Mouse (Mus musculus) limb, embryonic 12.5 days (tissue): ENCODE results near the gene Hoxa2. TPM values are rescaled to one million over a fixed set of nuclear protein-coding genes. Genes with fewer than 3 reads are reported as not detected.

Experiments
- ATAC-seq: fragments of 200-750 bp; cut with Nextera tagmentation; 2 replicates; pipeline ENCODE4 v1.8.0; 2017; ENCODE audit warnings: low read depth, moderate TSS enrichment; ENCODE audit not compliant: insufficient number of reproducible peaks, insufficient read depth, low FRiP score, low TSS enrichment
- H3K27ac ChIP-seq: fragments of 300-500 bp; sonication (generic); 2 replicates; pipeline ENCODE4 v1.5.1; 2016; ENCODE audit warnings: mild to moderate bottlenecking, moderate library complexity
- H3K27me3 ChIP-seq: fragments of 300-500 bp; sonication (generic); 2 replicates; pipeline ENCODE4 v1.6.1; 2016; ENCODE audit warnings: mild to moderate bottlenecking, moderate library complexity
- H3K36me3 ChIP-seq: fragments of 300-500 bp; sonication (generic); 2 replicates; pipeline ENCODE4 v1.6.1; 2016; ENCODE audit warnings: mild to moderate bottlenecking, moderate library complexity
- H3K4me1 ChIP-seq: fragments of 300-500 bp; sonication (generic); replicated peaks from 2 replicates; pipeline ENCODE4 v1.6.1; 2016
- H3K4me2 ChIP-seq: fragments of 300-500 bp; sonication (generic); 2 replicates; pipeline ENCODE4 v1.6.1; 2016; ENCODE audit warnings: mild to moderate bottlenecking, moderate library complexity
- H3K4me3 ChIP-seq: fragments of 300-500 bp; sonication (generic); replicated peaks from 2 replicates; pipeline ENCODE4 v1.5.1; 2016; ENCODE audit warnings: mild to moderate bottlenecking
- H3K9ac ChIP-seq: fragments of 300-500 bp; sonication (generic); replicated peaks from 2 replicates; pipeline ENCODE4 v1.6.1; 2016; ENCODE audit warnings: mild to moderate bottlenecking, moderate library complexity
- H3K9me3 ChIP-seq: fragments of 300-500 bp; sonication (generic); 2 replicates; pipeline ENCODE4 v1.6.1; 2016; ENCODE audit warnings: mild to moderate bottlenecking, moderate library complexity
- WGBS: fragments of 180-500 bp; shearing (Covaris S2); methylation state at CpG from one replicate; pipeline ENCODE4 v1.1.7; 2016; 5-methylcytosine and 5-hydroxymethylcytosine counted together
- polyA plus RNA-seq: library from polyadenylated mRNA; unstranded; fragments of >200 nt; fragmentation: Nextera tagmentation; extraction: Ambion mirVana; gene quantifications from 2 replicates; pipeline ENCODE4 v1.2.1, GENCODE M21; 2016

Gene Hoxa2
- polyA plus RNA-seq, 1 experiment from 2014 or later: 1.8 TPM

DNA sequence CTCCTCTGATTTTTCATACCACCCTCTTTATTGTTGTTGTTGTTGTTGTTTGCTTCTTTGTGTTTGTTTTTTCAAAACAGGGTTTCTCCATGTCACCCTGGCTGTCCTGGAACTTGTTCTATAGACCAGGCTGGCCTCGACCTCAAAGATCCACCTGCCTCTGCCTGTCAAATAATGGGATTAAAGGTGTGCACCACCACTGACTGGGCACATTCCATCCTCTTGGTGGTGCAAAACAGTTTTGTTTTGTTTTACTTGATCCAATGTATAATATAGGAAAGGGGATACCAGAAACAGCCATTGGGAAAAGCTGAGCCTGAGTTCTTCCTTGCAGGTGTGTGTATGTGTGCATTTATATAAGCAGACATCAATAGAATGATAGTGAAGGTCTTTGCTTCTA, 21.9 kb upstream of the Hoxa2 start:
- H3K4me1 ChIP-seq: peaks cover 80% of the 10 kb centered on the region
- no peak overlapping the region for H3K27ac ChIP-seq
- peaks cover 84% of the 10 kb centered on the region for H3K27me3 ChIP-seq
- no peaks in the 10 kb centered on the region for H3K9me3 ChIP-seq
- no peak overlapping the region for H3K4me3 ChIP-seq
- no peak overlapping the region for H3K9ac ChIP-seq
- no peak overlapping the region for H3K4me2 ChIP-seq
- peaks cover 11% of the 10 kb centered on the region for H3K36me3 ChIP-seq
- no peak for ATAC-seq
- WGBS: 45% methylated on average over 1 of the region's 1 CpGs

DNA sequence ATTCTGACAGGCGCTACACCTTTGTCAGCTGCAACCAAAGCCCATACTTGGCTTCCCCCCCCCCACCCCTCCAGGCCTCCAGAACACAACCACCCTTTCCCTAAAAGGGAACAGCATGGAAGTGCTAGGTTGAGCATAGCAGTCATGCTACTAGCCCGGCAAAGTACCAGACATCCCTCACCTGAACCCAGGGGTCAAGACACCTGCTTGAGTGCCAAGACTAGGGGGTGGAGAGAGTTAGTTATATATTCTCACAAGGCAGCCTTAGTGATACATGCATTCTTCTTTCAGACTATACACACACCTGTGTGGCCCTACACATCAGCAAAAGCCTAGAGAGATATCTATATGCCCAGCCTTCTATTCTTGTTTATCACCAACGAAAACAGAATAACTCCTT, 21.2 kb upstream of the Hoxa2 start:
- ATAC-seq: no peak
- peaks cover 15% of the 10 kb centered on the region for H3K36me3 ChIP-seq
- H3K4me2 ChIP-seq: no peak overlapping the region
- no peak overlapping the region for H3K4me3 ChIP-seq
- H3K9ac ChIP-seq: no peak overlapping the region
- peaks cover 78% of the 10 kb centered on the region for H3K4me1 ChIP-seq
- no peak overlapping the region for H3K27ac ChIP-seq
- no peaks in the 10 kb centered on the region for H3K9me3 ChIP-seq
- H3K27me3 ChIP-seq: peaks cover 87% of the 10 kb centered on the region
- WGBS: 26% methylated on average over 3 of the region's 3 CpGs

DNA sequence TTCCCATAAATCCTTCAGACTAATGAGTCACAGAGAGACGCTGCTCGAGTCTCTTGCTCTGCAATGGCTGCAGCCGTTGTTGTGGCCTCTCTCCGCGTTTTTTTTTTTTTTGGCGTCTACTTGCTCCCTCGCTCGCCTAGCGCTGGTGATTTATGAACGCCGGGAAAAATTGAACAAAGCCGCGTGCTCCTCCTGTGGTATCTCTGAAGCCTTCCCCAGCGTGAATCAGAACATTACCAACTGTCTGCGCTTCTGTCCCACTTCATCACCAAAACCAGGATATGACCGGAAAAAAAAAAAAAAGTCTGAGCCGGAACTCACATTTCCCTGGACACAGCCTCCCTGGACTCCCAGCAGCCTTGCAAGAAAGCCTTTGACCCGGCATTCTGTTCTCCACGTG, 20.6 kb upstream of the Hoxa2 start:
- 3% methylated on average over 19 of the region's 19 CpGs for WGBS
- H3K27ac ChIP-seq: no peak overlapping the region
- no peak for ATAC-seq
- peak overlapping the region; percentile 26 for H3K4me2 ChIP-seq
- no peaks in the 10 kb centered on the region for H3K9me3 ChIP-seq
- no peak overlapping the region for H3K9ac ChIP-seq
- H3K27me3 ChIP-seq: peaks cover 87% of the 10 kb centered on the region
- peaks cover 78% of the 10 kb centered on the region for H3K4me1 ChIP-seq
- peaks cover 15% of the 10 kb centered on the region for H3K36me3 ChIP-seq
- 0 out of 2 replicates have a peak overlapping the region, but pooled peaks have one; percentile 4 for H3K4me3 ChIP-seq

DNA sequence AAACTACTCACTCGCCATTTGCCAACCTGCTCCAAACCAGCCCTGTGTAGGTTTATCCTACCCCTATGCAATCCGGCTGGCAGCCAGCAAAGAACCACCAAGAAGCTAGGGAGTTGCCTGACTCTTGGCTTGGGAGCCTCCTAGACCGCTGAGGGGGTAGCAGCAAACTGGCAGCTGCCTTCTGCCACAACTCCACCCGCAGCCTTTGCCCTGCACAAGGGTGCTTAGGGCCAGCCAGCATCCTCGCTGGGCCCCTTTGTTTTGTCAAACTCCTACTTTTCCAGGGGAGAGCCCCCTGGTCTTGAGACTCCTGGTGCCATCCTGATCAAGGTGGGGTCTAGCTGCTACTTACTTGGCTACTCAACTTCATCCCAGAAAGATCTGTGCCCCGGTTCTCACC, 20.0 kb upstream of the Hoxa2 start:
- 22% methylated on average over 6 of the region's 6 CpGs for WGBS
- peaks cover 12% of the 10 kb centered on the region for H3K36me3 ChIP-seq
- no peak overlapping the region for H3K27ac ChIP-seq
- H3K27me3 ChIP-seq: peaks cover 87% of the 10 kb centered on the region
- ATAC-seq: no peak
- H3K9ac ChIP-seq: no peak overlapping the region; the same call in 1 of the 2 replicates
- H3K4me1 ChIP-seq: peaks cover 78% of the 10 kb centered on the region
- H3K4me3 ChIP-seq: no peak overlapping the region
- peak overlapping the region; percentile 26; the same call in 1 of the 2 replicates for H3K4me2 ChIP-seq
- no peaks in the 10 kb centered on the region for H3K9me3 ChIP-seq

DNA sequence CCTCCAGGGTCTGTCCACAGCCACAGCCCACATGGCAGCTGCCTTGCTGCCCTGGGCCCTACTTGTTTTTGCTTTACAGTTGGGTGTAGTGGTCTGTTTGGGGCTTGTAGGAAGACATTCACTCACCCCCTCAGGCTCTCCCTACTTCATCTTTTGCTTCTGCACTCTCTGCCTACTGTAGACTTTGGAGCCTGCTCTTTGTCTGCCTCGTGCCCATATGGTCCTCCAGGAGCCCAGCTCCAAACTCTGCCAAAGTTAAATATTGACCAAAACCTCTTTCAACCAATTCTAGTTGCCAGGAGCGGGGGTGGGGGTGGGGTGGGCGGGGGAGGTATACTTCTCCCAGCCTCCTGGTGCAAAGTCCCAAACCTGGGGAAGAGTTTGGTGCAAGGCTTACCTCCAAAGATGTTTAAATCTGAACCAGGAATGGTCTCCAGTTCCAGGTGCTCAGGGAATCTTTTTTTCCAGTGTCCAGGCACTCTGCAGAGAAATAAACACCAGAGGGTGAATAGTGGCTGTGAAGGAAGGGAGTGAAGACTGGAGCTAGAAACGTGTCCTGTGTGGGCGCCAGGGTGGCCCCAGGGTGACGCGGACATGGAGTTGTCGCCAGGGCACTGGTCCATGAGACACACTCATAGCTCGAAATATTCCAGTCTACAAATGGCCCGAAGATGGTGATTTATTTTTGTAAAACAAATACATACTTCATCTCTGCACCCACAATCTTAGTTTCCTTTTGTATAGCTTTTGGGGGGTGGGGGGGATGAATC, 18.9 kb upstream of the Hoxa2 start:
- ATAC-seq: no peak
- Histone ChIP-seq H3K27ac (peak overlapping the region; percentile 57), H3K4me2 (0 out of 2 replicates have a peak overlapping the region, but pooled peaks have one; percentile 0), H3K27me3 (peaks cover 88% of the 10 kb centered on the region), H3K9ac (no peak overlapping the region), H3K36me3 (peaks cover 9% of the 10 kb centered on the region; the same call in 1 of the 2 replicates), H3K4me1 (peaks cover 78% of the 10 kb centered on the region), H3K9me3 (no peaks in the 10 kb centered on the region), H3K4me3 (no peak overlapping the region)
- WGBS: 30% methylated on average over 10 of the region's 10 CpGs

DNA sequence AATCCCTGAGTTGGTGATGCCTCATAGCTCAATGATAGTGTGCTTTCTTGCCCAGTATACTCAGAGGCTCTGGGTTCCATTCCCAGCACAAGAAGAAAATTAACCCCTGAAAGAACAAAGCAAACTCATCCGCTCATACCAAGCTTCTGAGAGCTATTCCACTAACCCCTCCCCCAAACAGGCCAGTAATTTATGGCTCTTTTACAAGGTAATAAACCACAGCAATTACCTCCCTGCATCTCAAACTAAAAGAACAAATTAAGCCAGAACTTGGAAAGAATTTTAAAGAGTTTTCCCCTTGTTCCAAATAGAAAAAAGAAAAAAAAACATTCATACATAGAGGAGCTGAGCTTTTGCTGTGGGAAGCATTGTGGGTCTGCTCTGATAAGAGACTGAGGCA, 18.2 kb upstream of the Hoxa2 start:
- WGBS: 16% methylated on average over 1 of the region's 1 CpGs
- H3K9me3 ChIP-seq: no peaks in the 10 kb centered on the region
- H3K27me3 ChIP-seq: peaks cover 83% of the 10 kb centered on the region
- peak overlapping the region; percentile 57 for H3K27ac ChIP-seq
- no peak overlapping the region for H3K4me3 ChIP-seq
- H3K4me2 ChIP-seq: no peak overlapping the region
- no peak for ATAC-seq
- H3K9ac ChIP-seq: no peak overlapping the region
- H3K4me1 ChIP-seq: peaks cover 80% of the 10 kb centered on the region
- peaks cover 9% of the 10 kb centered on the region; the same call in 1 of the 2 replicates for H3K36me3 ChIP-seq

DNA sequence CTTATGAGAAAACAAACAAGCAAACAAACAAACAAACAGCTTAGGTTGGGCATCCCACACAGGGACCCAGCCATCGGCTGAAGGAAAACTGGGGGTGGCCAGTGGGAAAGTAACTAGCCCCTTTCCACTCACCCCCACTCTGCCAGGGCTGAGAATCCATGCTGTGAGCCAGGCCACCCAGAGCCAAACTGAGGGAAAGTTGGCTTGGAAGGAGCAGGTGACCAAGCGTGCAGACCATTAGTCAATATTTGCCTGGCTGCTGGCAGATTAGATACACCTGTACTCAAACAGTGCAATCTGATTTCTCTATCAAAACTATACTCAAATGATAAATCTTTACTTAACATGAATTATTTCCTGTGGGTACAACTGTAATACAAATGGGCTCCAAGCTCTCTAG, 17.4 kb upstream of the Hoxa2 start:
- no peak for ATAC-seq
- WGBS: 48% methylated on average over 2 of the region's 2 CpGs
- peaks cover 83% of the 10 kb centered on the region for H3K27me3 ChIP-seq
- no peak overlapping the region for H3K27ac ChIP-seq
- no peak overlapping the region for H3K4me2 ChIP-seq
- peaks cover 9% of the 10 kb centered on the region; the same call in 1 of the 2 replicates for H3K36me3 ChIP-seq
- peaks cover 87% of the 10 kb centered on the region for H3K4me1 ChIP-seq
- H3K9ac ChIP-seq: no peak overlapping the region
- no peaks in the 10 kb centered on the region for H3K9me3 ChIP-seq
- no peak overlapping the region for H3K4me3 ChIP-seq

DNA sequence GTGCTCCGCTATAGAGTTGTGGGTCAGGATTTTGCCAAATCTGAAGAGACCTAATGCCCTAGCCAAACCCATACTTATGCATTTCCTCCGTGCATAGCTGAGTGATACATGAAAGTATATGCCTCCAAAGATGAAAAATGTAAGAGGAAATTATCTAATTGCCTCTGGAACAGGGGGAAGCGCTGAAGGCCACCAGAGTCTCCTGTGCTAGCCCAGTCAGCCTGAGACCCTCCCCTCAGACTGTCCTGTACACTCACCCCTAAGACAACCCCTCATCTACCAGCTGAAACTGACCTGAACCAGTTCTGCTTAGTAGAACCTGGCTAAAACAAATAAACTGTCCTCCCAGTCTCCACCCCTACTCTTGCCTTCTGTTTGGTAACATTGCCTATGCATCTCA, 16.1 kb upstream of the Hoxa2 start:
- no peak for ATAC-seq
- Histone ChIP-seq H3K27ac (no peak overlapping the region), H3K4me2 (no peak overlapping the region), H3K4me1 (peaks cover 93% of the 10 kb centered on the region), H3K27me3 (peaks cover 82% of the 10 kb centered on the region), H3K9ac (no peak overlapping the region), H3K36me3 (peaks cover 9% of the 10 kb centered on the region; the same call in 1 of the 2 replicates), H3K4me3 (no peak overlapping the region), H3K9me3 (no peaks in the 10 kb centered on the region)
- WGBS: 48% methylated on average over 3 of the region's 3 CpGs

DNA sequence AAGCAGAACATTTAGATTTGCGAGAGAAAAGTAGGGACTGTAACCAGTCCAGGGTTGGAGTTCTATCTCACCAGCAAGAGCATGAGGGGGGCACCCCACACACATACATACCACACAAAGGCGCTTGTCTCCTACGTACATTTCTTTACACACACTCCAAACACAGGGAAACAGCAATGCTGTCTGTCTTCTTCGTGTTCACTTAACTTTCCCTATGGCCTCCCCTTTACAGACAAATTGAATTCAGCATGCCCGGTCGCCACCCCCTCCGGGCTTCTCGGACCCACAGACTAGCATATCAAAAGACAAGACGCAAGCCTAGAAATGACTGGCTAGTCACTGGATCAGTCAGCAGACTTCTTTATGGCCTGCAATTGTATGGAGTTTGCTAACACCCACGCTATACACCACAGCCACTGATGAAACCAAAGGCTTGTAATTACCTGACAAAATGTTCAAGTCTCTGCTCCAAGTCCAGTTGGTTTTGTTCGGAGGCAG, 15.6 kb upstream of the Hoxa2 start:
- no peak for ATAC-seq
- Histone ChIP-seq H3K4me3 (no peak overlapping the region), H3K27ac (no peak overlapping the region), H3K36me3 (peaks cover 9% of the 10 kb centered on the region; the same call in 1 of the 2 replicates), H3K4me1 (peaks cover 93% of the 10 kb centered on the region), H3K4me2 (peak overlapping the region; percentile 35), H3K9ac (no peak overlapping the region), H3K27me3 (peaks cover 82% of the 10 kb centered on the region), H3K9me3 (no peaks in the 10 kb centered on the region)
- 17% methylated on average over 11 of the region's 11 CpGs for WGBS

DNA sequence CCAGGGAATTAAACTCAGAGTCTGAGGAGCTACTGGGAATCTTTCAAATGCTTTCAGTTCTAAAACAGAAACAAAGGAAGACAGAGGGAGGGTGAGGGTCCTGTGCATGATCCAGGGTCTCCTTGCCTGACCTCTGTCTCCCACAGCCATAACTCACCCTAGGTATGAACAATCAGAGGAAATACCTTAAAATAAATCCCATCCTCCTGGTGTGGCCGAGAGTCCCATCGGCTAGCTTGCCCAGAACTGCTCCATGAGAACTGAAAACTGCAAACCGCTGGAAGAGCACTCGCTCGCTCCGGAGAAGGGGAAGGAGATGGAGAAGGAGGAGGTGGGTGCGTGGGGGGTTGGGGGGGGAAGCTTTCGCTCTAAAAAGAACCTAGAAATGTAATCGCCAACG, 15.1 kb upstream of the Hoxa2 start:
- H3K27me3 ChIP-seq: peaks cover 83% of the 10 kb centered on the region
- no peaks in the 10 kb centered on the region for H3K9me3 ChIP-seq
- no peak for ATAC-seq
- peaks cover 93% of the 10 kb centered on the region for H3K4me1 ChIP-seq
- H3K4me2 ChIP-seq: peak overlapping the region; percentile 35
- no peak overlapping the region for H3K27ac ChIP-seq
- H3K9ac ChIP-seq: peak overlapping the region; percentile 34; the same call in 1 of the 2 replicates
- H3K4me3 ChIP-seq: peak overlapping the region; percentile 10; the same call in 1 of the 2 replicates
- H3K36me3 ChIP-seq: peaks cover 9% of the 10 kb centered on the region; the same call in 1 of the 2 replicates
- WGBS: 18% methylated on average over 10 of the region's 10 CpGs

DNA sequence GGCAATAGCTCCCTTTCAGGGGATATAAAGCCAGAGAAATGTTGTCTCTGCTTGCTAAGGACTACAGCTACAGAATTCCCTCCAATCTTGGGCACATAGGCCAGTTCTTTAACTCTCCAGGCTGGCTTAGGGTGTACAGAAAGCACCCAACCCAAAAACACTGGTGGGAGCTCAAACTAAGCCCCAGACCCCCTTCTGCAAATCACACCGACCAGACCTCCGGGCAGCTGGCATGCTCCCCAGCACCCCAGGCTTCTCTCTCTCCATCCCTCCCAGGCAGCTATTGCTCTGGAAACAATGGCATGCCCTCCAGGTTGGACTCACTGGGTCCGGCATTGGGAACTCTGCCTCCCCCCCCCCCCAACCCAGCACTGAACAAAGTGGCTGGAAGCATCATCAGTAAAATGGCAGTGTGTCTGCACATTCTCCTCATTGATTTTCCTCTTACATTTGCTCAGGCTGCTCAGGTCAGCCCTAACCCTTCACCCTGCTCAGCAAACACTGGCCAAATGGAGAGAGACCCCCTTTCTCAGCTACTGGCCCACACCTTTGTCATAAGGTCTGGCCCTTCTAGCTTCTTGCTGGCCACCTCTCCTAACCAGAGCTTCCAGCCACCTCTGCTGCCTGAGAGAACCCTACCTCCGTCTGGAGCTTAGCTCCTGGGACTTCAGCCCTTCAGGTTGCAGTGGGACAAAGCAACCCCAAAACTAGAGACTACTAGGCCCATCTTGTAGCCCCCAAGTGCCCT, 14.5 kb upstream of the Hoxa2 start:
- H3K36me3 ChIP-seq: peaks cover 9% of the 10 kb centered on the region; the same call in 1 of the 2 replicates
- no peak for ATAC-seq
- H3K27me3 ChIP-seq: peaks cover 78% of the 10 kb centered on the region
- 14% methylated on average over 4 of the region's 4 CpGs for WGBS
- peak overlapping the region; percentile 34; the same call in 1 of the 2 replicates for H3K9ac ChIP-seq
- H3K27ac ChIP-seq: 0 out of 2 replicates have a peak overlapping the region, but pooled peaks have one; percentile 18
- H3K9me3 ChIP-seq: no peaks in the 10 kb centered on the region
- H3K4me1 ChIP-seq: peaks cover 87% of the 10 kb centered on the region
- H3K4me2 ChIP-seq: peak overlapping the region; percentile 35
- peak overlapping the region; percentile 10; the same call in 1 of the 2 replicates for H3K4me3 ChIP-seq
